Mouse (Mus musculus) heart, postnatal 14 days (tissue): ENCODE measurements at regions not wholly inside any gene's neighbourhood (a gene's known extent, or its start where the extent isn't known, plus 50 kb on each side); places are given as distances from the start of the nearest gene placed in this dataset.

Source experiments
- DNase-seq, 2 experiments: peaks; one replicate each; pipeline ENCODE4 v3.0.0; 2021 to 2022
- intact Hi-C: fragments of 180-260 bp; cut with DNase I; formaldehyde crosslinking; loops from one replicate; pipeline ENCODE4 v1.15.1; 2025

DNA sequence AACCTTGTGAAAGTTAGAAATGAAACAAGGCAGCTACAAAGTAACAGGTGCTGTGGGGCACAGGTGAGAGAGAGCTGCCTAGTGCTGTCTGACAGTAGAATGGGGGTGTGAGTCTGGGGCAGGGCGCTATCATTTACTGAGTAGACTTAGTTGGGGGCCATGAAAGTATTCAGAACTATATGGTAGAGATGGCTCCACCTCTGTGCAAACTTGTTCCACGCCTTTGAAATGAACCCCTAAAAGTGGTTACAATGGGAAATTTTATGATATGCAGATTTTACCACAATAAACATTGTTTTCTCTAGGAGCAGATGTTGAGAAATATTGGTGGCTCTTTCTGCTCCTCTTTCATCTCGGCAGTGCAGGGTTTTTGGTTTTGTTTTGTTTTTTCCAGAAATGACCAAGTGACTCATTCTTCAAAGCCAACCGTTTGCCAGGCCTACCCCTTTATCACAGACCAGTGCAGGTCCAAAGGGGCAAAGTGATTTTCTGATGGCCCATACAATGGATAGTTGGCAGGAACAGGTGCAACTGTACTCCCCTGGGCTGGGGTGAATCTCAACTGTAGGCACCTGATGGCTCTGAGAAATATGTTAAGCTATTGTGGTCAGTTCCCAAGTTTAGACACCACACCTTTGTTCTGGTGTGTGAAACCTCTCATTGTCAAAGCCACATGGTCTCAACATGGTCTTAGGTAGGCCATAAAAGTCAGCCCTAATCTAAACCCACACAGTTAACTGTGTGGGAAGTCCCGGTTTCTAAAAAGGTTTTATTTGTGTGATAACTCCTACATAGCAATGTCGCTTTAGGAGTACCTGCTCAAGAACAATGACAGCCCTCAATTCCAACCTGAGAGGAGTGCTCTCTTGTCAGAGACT is 77.2 kb downstream of the Ets2 start:
- intact Hi-C loops, result no loop called here
- no peak for DNase-seq

DNA sequence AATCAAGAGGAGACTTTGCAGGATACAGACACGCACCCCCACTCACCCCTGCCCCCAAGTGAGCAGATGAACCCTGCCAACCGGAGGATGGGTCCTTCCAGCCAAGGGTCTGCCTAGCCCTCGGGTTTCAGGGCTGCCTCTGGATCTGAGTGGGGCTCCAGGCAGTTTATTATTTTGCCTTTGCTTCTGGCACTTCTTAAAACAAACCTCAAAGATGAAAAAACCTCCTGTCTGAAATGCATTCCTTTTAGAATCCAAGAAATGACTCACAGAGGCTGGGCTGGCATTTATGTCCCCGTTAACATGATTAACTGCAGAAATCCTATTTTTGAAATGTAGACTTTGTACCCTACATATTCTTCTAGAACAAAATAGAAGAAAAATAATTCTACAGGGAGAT is 76.3 kb downstream of the Ets2 start:
- intact Hi-C loops, result no loop called here
- no peak for DNase-seq

GRCm38 (mm10) chr16:95776610-95777363 is 74.9 kb downstream of the Ets2 start:
- intact Hi-C loops, result no loop called here
- DNase-seq, result no peak

- intact Hi-C loops, result no loop called here
- no peak for DNase-seq
Observed at GRCm38 (mm10) chr16:95776010-95776409, 74.1 kb downstream of the Ets2 start.

DNA sequence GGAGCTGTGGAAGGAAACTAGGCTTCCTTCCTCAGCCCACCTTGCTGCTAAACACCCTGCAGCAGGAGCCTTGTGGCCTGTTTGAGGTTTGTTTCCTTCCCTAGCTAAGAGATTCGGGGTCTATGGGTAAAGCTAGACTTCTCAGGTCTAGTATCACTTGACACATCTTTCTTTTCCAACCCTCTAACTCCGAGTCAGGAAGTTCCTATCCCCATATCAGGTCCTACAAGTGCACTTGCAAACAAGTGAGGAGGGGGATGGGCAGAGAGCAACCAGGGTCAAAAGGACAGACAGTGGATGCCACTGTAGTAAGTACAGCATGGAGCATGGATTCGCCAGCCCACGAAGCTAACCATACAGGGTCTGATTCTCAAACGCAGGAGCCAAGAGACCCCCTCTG is 73.5 kb downstream of the Ets2 start:
- intact Hi-C loops, result no loop called here
- DNase-seq, result no peak

DNA sequence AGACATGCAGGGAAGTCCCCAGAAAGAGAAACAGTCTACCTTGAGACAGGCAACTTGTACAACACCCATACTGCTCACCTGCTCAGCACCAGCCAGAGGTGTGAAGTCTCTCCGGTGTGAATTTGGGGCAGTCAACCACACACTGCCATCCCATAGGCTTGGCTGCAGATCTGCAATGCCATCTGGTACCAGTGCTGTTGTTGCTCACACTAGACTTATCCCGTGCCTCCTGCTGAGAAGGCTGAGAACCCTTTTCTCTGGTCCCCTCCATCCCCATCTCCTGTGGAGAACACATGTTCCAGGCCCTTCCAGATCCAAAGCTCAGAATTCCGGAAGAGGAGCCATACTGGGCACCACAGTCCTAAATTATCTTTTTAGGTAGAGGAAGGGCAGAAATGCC is 71.3 kb downstream of the Ets2 start:
- no peak for DNase-seq
- intact Hi-C loops, result no loop called here
